Mouse (Mus musculus): ENCODE results near the gene Gm11565.
"Not testable (repeated sequence)": the region's sequence is repeated elsewhere in the genome, so short reads cannot be mapped to it uniquely, and the experiment has no call there.

The Gm11565 gene

DNA sequence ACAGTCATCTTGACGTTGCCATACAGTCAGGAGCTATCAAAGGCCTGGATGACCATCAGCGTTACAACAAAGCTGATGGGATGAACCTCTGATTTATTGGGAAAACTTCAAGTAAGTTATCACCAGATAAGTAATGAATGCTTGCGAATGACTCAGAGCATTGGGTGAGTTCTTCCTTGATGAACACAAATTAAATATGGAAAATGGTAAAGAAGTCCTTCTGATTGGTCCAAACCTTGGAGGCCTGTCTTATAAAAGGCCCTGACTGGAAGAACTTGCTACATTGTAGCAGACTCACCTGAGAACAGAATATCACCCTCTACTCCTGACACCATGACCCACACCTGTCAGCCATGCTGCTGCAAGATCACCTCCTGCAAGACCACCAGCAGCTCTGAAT is at the start of gene Gm11565:
Gene Gm11565 (plus strand): TSS at position 301 of the 400 bp plus-strand sequence.
- no peak for DNase-seq

DNA sequence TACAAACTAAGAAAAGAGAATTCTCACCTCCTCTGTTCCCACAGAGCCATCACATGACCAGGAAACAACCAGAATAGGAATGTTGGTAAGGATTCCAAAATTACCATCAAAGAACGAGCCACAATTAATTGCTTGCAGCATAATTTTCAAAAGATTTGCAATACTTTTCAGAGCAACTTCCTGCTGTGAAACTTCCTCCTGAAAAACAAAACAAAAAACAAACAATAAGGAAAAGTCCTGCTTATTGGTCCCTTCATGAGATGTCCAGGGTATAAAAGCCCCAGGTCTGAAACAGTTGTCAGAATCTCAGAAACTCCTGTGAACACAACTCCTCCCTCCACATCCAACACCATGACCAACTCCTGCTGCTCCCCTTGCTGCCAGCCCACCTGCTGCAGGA is 41.5 kb upstream of the Gm11565 start, which contains the start of gene Krtap9-1:
Gene Krtap9-1 (plus strand): TSS at position 301 of the 400 bp plus-strand sequence.
- DNase-seq, result not testable (repeated sequence)

DNA sequence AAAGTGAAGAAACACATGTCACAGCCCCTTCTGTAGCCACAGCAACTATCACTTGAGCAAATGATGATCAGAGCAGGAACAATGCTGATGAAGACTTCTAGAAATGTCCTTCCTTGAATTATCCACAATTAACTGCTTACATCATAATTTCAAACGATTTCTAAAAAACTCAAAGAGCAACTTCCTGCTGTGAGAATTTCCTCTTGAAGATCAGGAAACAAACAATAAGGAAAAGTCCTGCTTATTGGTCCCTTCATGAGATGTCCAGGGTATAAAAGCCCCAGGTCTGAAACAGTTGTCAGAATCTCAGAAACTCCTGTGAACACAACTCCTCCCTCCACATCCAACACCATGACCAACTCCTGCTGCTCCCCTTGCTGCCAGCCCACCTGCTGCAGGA is 35.7 kb upstream of the Gm11565 start, which contains the start of gene Gm11567:
Gene Gm11567 (plus strand): TSS at position 301 of the 400 bp plus-strand sequence.
- not testable (repeated sequence) for DNase-seq

GRCm38 (mm10) chr11:99907620-99908019 is 6.9 kb upstream of the Gm11565 start, which contains the start of gene Krtap31-1:
Gene Krtap31-1, plus strand, starts transcription at chr11:99907920.
- DNase-seq, result no peak

GRCm38 (mm10) chr11:99935991-99936390 is 21.4 kb downstream of the Gm11565 start, which contains the start of gene Krtap31-2:
Gene Krtap31-2, plus strand, starts transcription at chr11:99936291.
- no peak for DNase-seq

DNA sequence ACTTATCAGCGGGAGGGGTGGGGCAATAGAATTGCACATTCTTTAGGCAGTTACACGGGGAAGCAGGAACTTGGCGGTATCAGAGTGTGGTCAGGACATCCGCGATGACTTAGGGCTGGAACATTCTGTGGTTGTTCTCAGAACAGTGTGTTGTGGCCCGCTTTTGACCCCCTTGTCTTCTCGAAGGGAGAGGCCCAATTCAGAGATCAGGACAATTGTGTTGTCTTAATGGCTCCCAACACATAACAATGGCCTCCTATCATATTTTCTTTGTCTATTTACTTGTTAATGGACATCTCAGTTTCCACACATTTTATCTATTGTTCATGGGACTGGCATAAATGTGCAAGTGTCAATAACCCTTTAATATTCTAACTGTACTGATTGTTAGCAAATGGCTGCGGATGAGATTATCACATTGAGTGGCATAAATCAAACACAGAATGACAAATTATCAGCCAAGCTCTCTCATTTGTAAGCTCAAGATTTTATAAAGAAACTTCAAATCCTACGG is 23.3 kb downstream of the Gm11565 start:
- no peak for DNase-seq

GRCm38 (mm10) chr11:99948175-99948574 is 33.6 kb downstream of the Gm11565 start, which contains the start of gene Krtap9-5:
Gene Krtap9-5, plus strand, starts transcription at chr11:99948475.
- DNase-seq, result no peak

DNA sequence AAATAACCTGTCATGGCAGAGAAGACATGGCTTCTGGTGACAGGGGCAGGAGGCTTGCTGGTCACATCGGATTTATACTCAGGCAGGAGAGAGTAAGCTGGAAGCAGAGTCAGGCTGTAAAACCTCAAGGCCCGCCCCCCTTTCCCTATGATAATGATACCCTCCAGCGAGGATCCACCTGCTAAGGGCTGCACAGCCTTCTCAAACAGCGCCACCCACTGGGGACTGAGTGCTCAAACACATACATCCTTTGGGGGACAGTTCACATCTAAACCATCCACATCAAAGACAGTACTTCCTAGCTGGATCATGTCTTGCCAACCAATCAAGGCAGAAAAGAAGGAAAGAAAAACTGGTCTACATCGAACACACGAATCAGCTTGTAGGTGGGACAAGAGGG is 49.7 kb downstream of the Gm11565 start:
- DNase-seq, result peak; percentile 19

Data from embryo, embryonic 11 days (tissue).